Mouse (Mus musculus) c-Kit-negative CD71-positive TER-119-positive erythroid progenitor cells, embryonic 14.5 days (primary cell): ENCODE results near the gene Mettl23.
"Not testable (repeated sequence)": the region's sequence is repeated elsewhere in the genome, so short reads cannot be mapped to it uniquely, and the experiment has no call there.

Source experiments
- DNase-seq: peaks from one replicate; pipeline ENCODE4 v3.0.0-alpha.2; 2013; ENCODE audit warnings: low read depth, low spot score

Mettl23 gene

GRCm38 (mm10) chr11:116819932-116820593 is 23.0 kb upstream of the Mettl23 start:
- no peak for DNase-seq

GRCm38 (mm10) chr11:116821057-116821940 is 21.8 kb upstream of the Mettl23 start:
- no peak for DNase-seq

DNA sequence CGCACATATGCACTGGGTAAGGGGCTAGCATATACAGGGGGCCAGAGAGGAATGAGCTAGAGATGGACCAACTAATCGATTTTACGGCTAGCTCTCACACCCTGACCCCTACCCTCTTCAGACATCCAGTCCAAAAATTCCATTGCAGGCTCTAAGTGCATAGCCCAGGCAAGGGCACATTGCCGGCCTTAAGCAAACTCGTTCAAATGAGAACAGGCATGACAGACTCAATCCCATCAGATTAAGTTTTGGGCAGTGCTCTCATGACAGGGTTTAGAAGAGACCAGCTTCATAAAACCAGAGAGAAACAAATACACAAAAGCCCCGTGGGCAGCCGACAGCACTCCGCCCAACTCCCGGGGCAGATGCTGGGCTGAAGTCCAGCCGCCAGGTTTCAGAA is 20.9 kb upstream of the Mettl23 start:
- DNase-seq: no peak

- DNase-seq: no peak
Observed at GRCm38 (mm10) chr11:116822626-116823025, 20.5 kb upstream of the Mettl23 start.

DNA sequence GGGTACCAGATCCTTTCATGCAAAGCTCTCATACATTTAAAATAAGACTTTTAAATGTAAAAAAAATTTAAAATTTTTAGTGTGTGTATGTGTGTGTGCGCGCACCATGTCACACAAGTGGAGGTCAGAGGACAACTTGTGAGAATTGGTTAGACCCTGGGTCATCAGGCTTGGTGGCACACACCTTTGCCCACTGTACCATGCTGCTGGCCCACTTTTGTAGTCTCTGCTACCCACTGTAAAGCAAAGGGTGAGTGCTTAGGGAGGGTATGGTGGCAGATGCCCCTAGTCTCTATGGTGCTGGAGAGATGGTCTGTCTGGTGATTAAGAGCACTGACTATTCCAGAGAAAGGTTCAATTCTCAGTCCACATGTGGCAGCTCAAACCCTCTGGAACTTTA is 19.8 kb upstream of the Mettl23 start:
- no peak for DNase-seq

- not testable (repeated sequence) for DNase-seq
Observed at GRCm38 (mm10) chr11:116823885-116824284, 19.2 kb upstream of the Mettl23 start.

GRCm38 (mm10) chr11:116825230-116825629 is 17.8 kb upstream of the Mettl23 start:
- DNase-seq: no peak

DNA sequence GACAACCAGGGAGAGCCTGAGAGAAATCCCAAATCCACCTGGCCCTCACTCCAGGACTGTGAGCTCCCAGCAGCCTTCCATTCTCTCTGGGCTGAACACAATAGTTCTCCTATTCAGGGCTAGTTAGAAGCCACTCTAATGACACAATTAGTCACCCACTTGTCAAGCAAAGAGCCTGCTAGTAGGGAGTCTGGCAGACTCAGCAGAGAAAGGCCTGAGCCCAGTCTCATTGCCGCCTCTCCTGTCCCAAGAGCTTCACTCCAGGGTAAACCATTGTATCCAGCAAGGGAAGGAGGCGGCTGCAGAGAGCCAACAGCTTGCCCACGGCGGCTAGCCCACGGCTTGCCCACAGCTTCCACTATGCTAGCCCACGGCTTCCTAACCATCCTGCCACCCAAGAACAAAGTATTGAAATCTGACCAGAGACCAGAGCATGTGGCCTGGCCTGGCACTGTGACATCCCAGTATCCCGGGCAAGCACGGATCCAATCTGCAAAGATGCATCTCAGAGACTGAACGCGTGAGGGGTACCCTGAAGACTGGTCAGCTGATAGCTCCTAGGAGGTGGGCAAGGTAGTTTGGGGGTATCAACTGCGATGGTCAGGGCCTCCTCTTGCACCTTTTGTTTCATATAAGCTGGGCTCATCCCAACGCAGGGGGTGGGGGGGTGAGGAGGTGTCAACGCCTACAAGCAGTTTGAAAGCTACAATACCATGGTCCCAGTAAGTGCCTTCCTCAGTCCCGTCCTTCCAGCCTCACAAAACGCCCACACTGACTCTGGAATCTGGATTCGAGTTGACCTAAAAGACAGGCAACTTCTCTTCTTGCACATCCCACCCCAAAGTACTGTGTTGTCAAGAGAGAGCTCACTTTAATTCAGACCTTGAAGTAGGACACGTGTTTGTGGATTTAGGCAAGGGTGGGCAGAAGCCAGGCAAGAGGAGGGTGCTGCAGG is 16.3 kb upstream of the Mettl23 start:
- DNase-seq: no peak

DNA sequence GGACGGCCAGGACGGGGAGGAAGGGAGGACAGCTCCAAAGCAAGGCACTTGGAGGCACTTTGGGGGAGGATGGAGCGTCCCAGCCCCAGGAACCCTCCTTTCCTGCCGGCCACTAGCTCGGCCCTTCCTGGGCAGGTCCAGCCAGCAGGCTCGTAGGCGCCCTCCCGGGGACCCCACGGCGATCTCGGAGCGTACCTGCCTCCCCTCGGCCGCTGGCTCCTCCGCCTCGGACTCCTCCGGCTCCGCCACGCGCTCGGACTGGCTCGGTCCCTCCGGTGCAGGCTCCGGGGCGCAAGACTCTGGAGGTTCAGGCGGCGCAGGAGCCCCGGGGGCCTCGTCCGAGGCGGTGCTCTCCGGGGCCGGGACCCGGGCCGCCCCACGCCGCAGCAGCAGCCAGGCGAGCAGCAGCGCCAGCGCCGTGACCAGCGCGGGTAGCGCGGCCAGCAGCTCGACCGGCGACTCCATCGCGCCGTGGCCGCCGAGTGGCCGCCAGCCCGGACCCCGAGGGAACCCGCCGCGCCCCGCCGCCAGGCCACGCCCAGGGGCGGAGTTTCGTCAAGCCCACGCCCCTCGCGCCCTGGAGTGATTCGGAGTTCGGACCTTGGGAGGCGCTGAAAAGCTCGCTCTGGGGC is 15.4 kb upstream of the Mettl23 start, which contains the start of gene Mxra7:
Gene Mxra7 (minus strand): TSS at position 513 of the 632 bp plus-strand sequence.
- no peak for DNase-seq

DNA sequence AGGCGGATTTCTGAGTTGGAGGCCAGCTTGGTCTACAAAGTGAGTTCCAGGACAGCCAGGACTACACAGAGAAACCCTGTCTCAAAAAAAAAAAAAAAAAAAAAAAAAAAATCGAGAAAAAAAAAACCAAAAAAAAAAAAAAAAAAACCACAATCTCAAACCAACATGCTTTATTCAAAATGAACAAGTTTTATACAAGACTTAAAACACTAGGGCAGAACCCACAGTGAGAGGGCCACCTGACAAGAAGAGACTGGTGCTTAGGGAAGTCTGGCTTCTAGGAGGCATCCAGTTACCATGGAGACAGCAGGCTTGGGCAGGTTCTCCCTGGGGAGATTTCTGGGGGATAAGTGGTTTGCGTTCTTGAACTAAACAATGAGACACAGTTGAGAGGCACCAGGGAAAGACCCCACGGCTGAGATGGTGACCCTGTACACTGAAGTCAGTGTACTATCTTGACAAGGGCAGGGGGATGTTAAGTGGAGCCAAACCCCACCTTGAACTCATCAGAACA is 10.8 kb upstream of the Mettl23 start:
- no peak for DNase-seq

- no peak for DNase-seq
Observed at GRCm38 (mm10) chr11:116834954-116835353, 8.1 kb upstream of the Mettl23 start.

DNA sequence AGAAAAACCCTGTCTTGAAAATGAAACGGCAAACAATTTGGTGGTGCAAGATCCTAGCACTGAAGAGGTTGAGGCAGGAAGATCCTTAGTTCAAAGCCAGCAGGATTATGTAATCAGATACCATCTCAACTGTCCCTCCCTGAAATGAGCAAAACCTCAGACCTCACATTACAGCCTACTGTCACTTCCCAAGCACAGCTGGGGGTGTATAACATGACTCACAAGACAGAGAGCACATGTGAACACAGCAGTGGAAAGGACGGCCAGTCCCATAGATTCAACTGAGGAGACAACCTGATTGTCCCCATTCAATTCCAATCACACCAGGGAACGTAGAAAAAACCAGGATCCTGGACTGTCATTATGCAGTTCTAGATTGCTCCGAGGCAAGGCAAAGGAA is 6.8 kb upstream of the Mettl23 start:
- DNase-seq: no peak

GRCm38 (mm10) chr11:116837441-116837840 is 5.6 kb upstream of the Mettl23 start:
- no peak for DNase-seq

DNA sequence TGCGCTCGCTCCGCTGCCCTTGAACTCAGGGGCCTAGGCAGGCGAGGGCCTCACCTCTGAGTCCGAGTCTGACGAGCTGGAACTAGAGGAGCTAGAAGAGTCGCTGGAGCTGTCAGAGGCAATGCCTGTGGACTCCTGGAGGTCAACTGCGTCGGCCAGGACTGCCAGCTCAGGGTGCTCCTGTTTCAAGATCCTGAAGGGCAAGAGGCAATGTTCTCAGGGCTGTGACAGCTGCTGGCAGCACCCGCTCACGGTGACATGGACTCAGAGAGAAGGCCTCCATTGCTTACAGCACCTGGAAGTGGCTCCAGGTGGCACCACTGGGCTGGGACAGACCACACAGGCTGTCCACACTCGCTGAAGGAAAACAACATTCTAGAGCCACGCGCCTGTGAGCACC is 4.1 kb upstream of the Mettl23 start:
- no peak for DNase-seq

DNA sequence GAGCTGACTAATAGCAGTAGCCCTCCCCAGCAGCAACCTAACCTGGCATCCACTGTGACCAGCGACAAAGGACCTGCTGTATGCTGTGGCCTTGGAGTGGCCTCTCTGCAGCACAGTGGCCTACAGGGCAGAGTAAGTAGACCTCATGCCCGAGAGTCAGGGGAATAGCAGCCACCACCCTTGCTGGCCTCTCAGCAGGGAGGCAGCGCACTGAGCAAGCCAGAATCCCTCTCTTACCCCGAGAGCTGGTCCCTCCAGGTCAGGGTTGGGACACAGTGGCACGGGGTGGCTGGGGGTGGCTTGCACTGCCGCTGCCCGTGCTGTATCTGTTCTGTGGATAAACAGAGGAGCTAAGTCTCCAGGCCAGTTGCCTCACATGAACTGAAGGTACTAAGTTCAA is 3.5 kb upstream of the Mettl23 start:
- no peak for DNase-seq

- no peak for DNase-seq
Observed at GRCm38 (mm10) chr11:116840748-116841147, 2.3 kb upstream of the Mettl23 start.

DNA sequence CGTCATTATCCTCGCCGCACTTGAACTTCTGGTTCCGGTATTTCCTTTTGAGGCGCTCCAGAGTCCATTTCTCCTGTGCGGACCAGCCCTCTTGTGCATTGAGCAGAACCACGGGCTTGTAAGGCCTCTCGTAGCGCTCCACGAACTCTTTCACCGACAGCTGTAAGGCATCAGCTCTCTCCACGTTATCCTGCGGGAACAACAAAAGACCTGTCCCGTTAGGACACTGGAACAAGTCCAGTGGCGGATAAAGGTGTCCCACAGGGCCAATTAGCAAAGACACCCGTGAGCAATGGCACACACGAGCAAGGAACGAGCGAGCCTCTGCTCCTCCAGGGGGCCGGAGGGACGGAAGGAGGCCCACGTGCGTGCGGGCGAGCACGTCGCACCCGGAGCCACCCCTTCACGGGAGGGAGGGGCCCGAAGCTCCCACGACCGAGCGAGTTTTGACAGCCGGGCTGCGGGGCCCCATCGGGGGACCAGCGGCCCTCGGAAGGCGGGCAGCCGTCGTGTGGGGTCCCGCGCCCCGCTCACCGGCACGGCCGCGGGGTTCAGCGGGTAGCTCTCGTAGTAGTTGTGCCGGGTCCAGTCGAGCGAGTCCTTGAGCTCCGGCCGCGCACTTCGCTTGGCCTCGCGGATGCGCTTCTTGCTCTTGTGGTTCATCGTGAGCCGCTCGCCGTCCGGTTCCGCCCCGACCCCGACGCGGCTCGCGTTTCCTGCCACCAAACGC is 382 bp upstream of the Mettl23 start:
- DNase-seq: peak; percentile 53

DNA sequence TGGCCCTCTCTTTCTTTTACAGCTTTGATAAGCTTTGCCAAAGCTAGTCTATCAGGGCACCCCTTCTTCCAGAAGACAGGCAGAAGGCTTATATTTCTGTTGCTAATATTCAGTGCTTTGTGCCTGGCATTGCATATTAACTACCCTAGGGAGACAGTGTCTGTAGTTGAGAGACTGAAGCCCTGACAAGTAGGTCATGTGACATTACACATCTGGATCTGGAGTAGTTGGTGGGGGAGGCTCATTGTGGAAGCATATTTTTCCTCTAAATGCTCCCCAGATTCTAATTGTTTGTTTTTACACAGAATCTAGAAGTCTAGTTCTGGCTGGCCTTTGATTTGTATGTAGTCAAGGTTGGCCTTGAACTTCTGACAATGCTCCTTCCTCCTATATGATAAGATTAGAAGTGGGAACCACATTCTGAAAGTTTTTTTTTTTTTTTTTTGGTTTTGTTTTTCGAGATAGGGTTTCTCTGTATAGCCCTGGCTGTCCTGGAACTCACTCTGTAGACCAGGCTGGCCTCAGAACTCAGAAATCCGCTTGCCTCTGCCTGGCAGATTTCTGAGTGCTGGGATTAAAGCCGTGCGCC is 3.6 kb downstream of the Mettl23 start:
- no peak for DNase-seq

DNA sequence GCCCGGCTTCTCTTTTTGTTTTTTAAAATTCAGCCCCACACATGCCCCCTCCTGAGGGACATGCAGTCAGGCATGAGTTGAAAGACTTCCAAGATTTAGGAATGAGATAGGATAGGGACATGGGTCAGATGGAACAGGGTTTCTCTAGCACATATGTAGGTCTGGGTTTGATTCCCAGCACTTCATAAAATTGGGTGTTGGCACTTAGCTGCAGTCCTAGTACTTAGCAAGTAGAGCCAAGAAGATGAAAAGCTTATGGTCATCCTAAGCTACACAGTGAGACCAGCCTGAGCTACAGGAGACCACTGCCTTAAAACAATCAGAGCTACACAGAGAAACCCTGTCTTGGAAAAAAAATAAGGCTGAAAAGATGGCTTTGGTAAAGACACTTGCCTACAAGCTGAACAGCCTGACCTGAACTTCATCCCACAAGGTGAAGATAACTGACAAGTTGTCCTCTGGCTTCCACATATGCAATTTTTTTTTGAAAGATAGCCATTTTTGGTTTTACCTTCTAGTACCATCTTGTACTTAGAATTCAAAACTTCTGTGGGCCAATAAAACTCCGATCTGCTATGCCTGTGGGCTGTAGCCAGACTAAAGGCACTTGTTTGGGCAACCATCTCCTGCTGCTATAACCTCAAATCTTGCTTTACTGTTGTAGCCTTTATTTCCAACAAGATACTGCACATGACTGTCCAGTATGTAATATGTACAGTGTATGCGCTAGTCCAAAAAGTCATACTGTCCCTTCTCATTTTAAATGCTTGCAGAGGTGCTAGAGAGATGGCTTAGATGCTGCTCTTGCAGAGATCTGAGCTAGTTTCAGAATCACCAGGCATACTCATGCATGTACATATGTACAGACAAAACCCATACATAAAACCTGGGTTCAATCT is 4.4 kb downstream of the Mettl23 start:
- no peak for DNase-seq
